Mouse (Mus musculus): ENCODE results near the gene Ubb. TPM values are rescaled to one million over a fixed set of nuclear protein-coding genes. Genes with fewer than 3 reads are reported as not detected.

The Ubb gene
- polyA plus RNA-seq, 1 experiment from 2014 or later = 2,445 TPM

DNA sequence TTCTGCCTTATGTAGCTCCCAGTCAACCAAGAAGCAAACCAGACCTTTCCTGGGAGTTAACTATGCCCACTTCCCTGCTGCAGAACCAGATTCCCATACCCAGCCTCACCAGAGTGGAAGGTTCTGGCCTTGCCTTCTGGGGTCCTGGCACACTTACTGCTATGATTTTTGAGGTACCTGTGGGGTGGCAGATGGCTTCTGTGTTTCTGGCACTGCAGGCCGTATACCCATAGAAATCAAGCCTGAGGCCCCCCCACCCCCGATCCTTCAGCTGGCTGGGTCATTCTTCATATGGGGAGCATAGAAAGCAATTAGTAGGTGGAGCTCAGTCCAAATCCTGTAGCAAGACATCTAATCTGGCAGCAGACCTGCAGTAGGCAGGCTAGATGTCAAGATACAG is 40.1 kb downstream of the Ubb start:
- no peaks in the 10 kb centered on the region for H3K9me3 ChIP-seq (replicated peaks)
- no peak overlapping the region for H3K4me3 ChIP-seq
- H3K27me3 ChIP-seq = no peaks in the 10 kb centered on the region
- no peak overlapping the region for H3K4me2 ChIP-seq
- H3K4me1 ChIP-seq (replicated peaks) = peaks cover 15% of the 10 kb centered on the region
- WGBS = 90% methylated on average over 2 of the region's 2 CpGs
- no peaks in the 10 kb centered on the region for H3K36me3 ChIP-seq
- no peak overlapping the region for H3K9ac ChIP-seq
- no peak overlapping the region for H3K27ac ChIP-seq
- ATAC-seq (replicated peaks; ENCODE audit: insufficient number of reproducible peaks, insufficient read depth, low FRiP score, low read depth) = no peak

DNA sequence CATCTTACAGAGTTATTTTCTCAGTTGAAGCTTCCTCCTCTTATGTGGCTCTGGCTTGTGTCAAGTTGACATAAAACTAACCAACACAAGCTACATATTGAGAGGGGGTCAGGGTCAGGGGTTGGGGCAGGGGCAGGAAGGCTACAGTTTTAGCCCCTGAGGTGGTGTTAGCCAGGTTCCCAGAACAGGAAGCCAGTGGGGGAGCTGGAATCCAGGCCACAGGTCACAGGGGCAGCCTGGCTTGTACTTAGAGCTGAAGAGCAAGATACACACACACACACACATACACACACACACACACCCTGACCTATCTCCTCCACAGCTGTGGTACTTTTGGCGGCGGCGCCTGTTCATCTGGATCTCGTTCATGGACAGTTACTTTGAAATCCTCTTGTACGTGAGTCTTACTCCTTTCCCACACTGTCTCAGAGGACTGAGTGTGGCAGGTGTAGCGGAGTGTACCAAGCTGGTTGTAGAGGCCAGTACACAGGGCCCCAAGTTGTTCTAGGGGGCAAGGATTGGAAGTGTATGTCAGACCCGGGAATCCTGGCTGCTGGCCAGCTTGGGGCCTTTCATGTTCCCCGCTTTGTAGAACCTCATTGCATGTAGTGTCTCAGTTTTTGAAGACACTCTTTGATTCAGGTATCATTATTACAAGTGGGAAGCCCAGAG is 41.1 kb downstream of the Ubb start:
- WGBS = 51% methylated on average over 8 of the region's 8 CpGs
- no peak; the same call in 1 of the 2 replicates for ATAC-seq (replicated peaks; ENCODE audit: insufficient number of reproducible peaks, insufficient read depth, low FRiP score, low read depth)
- Histone ChIP-seq H3K9ac (no peak overlapping the region), H3K4me1 (replicated peaks) (peaks cover 15% of the 10 kb centered on the region), H3K4me2 (no peak overlapping the region), H3K4me3 (no peak overlapping the region), H3K27ac (no peak overlapping the region), H3K27me3 (no peaks in the 10 kb centered on the region), H3K9me3 (replicated peaks) (no peaks in the 10 kb centered on the region), H3K36me3 (no peaks in the 10 kb centered on the region)

DNA sequence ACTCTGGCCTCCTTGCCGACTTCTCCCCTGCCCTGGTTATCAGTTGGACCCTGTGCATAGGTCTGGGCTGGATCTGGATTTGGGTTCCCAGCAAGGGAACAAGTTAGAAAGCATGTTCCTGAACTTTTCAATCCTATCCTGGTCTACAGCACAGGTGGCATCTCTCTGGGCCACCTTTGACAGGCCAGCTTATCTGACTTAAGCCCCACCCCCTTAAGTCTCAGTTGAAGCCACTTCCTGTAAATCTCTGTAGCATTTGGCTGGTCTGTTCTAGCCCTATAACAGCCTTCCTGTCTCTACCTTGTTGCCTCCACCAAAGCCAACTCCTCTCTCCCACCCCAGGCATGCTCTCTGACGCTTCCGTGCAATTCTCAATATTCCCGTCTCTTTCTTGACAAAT is 47.6 kb downstream of the Ubb start:
- Histone ChIP-seq H3K4me1 (replicated peaks) (peaks cover 12% of the 10 kb centered on the region), H3K36me3 (no peaks in the 10 kb centered on the region), H3K4me3 (no peak overlapping the region), H3K9me3 (replicated peaks) (no peaks in the 10 kb centered on the region), H3K27me3 (no peaks in the 10 kb centered on the region), H3K4me2 (no peak overlapping the region), H3K27ac (no peak overlapping the region), H3K9ac (no peak overlapping the region)
- WGBS = 58% methylated on average over 4 of the region's 4 CpGs
- no peak for ATAC-seq (replicated peaks; ENCODE audit: insufficient number of reproducible peaks, insufficient read depth, low FRiP score, low read depth)

DNA sequence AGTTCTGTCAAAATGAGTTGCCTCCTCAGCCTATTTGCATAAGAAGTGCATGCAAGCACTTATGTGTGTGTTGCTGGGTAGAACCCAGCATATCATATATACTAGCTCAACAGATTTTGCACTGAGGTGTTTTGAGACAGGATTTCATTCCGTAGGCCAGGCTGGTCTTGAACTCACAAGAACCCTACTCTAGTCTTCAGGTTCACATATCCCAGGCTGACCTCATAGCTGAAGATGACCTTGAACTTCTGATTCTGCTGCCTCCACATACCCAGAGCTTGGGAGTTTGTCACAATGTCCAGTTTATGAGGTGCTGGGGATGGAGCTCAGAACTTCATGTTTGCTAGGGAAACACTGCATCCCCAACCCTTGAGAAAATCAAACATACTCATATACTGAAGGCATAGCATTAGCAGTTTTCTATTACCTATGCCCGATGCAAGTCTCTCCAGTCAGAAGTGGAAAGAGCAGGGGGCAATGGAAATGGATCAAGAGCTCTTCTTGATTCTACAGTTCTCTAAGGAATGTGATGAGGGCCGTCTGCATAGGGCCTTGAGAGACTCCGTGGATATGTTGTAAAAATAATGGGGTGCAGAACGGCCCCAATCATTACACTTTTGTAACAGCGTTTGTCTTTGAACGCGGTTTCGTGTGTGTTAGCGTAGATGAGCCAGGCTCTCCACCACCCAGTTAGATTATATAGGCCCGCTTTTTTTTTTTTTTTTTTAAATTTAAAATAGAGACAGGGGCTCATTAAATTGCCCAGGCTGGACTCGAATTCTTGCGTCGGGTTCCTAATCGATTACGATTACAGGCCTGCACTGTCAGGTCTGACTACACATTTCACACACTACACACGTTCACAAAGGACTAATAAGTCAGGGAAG is 51.0 kb downstream of the Ubb start:
- Histone ChIP-seq H3K4me3 (peak overlapping the region; percentile 87), H3K4me2 (peak overlapping the region; percentile 75), H3K36me3 (peaks cover 31% of the 10 kb centered on the region), H3K27ac (peak overlapping the region; percentile 84), H3K9me3 (replicated peaks) (no peaks in the 10 kb centered on the region), H3K4me1 (replicated peaks) (peaks cover 40% of the 10 kb centered on the region), H3K27me3 (no peaks in the 10 kb centered on the region), H3K9ac (peak overlapping the region; percentile 63)
- 12% methylated on average over 17 of the region's 17 CpGs for WGBS
- ATAC-seq (replicated peaks; ENCODE audit: insufficient number of reproducible peaks, insufficient read depth, low FRiP score, low read depth) = no peak

Other genes starting within 250 kb of the Ubb start
- gene Pigl, start 92.7 kb upstream of the Ubb start, polyA plus RNA-seq (2015; fragmentation: Nextera tagmentation; extraction: Ambion mirVana) = 5.1 and 7.2 TPM in 2 replicates
- 112 and 113 TPM in 2 replicates for gene Ncor1, start 92.6 kb upstream of the Ubb start, polyA plus RNA-seq (2015; fragmentation: Nextera tagmentation; extraction: Ambion mirVana)
- 17.1 and 22.1 TPM in 2 replicates for gene Cenpv, start 11.9 kb upstream of the Ubb start, polyA plus RNA-seq (2015; fragmentation: Nextera tagmentation; extraction: Ambion mirVana)
- gene Trpv2, start 23.3 kb downstream of the Ubb start, polyA plus RNA-seq (2015; fragmentation: Nextera tagmentation; extraction: Ambion mirVana) = 4.2 and 6.4 TPM in 2 replicates
- gene Lrrc75a, start 97.4 kb downstream of the Ubb start, polyA plus RNA-seq (2015; fragmentation: Nextera tagmentation; extraction: Ambion mirVana) = 14.6 and 18.5 TPM in 2 replicates
- 44.7 and 49.1 TPM in 2 replicates for gene Mmgt2, start 97.5 kb downstream of the Ubb start, polyA plus RNA-seq (2015; fragmentation: Nextera tagmentation; extraction: Ambion mirVana)
- 4.6 and 5.1 TPM in 2 replicates for gene Zfp287, start 180.7 kb downstream of the Ubb start, polyA plus RNA-seq (2015; fragmentation: Nextera tagmentation; extraction: Ambion mirVana)
- not detected in 2 replicates for gene Gm10428, start 201.9 kb downstream of the Ubb start, polyA plus RNA-seq (2015; fragmentation: Nextera tagmentation; extraction: Ambion mirVana)
- gene Zfp286, start 238.3 kb downstream of the Ubb start, polyA plus RNA-seq (2015; fragmentation: Nextera tagmentation; extraction: Ambion mirVana) = 9.3 and 10.8 TPM in 2 replicates